Mouse (Mus musculus) thymus, postnatal 25 days (tissue): ENCODE results near the gene Clasp1.

Experiments used
- DNase-seq: peaks from one replicate; pipeline ENCODE4 v3.0.0; 2022

Gene Clasp1

DNA sequence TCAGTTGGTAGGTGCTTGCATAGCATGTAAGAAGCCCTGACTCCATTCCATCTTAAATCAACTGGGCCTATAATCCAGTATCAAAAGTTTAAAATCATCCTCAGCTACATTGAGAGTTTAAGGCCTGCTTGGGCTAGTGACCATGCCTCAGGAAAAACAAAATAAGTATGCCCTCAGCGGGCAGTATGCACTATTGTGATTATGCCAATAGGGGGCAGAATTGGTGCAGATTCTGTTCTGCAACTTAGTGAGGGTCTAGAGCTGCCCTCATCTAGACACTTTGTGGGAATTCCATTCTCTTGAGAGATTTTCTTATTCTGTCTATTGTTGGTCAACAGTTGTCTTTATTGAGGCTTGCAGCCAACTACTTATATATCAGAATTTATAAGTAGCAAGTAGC is 116.9 kb downstream of the Clasp1 start:
- DNase-seq: no peak

DNA sequence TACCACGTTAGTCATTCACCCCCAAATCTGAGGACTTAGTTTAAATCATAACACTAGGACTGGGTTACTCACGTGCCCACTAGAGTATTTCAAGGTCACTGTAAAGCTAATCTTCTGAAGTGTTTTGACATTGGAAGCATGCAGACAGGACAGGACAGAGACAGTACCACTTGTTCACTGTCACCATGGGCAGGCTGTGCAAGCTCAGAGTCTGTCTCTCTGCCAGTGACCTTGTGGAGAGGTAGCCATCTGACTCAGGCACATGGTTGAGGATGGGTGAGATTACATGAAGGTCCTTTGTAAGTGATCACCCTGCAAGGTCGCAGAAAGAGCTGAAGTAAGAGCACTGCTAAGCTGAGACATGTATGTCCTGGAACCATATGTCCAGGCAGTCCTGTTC is 122.1 kb downstream of the Clasp1 start:
- DNase-seq: no peak

DNA sequence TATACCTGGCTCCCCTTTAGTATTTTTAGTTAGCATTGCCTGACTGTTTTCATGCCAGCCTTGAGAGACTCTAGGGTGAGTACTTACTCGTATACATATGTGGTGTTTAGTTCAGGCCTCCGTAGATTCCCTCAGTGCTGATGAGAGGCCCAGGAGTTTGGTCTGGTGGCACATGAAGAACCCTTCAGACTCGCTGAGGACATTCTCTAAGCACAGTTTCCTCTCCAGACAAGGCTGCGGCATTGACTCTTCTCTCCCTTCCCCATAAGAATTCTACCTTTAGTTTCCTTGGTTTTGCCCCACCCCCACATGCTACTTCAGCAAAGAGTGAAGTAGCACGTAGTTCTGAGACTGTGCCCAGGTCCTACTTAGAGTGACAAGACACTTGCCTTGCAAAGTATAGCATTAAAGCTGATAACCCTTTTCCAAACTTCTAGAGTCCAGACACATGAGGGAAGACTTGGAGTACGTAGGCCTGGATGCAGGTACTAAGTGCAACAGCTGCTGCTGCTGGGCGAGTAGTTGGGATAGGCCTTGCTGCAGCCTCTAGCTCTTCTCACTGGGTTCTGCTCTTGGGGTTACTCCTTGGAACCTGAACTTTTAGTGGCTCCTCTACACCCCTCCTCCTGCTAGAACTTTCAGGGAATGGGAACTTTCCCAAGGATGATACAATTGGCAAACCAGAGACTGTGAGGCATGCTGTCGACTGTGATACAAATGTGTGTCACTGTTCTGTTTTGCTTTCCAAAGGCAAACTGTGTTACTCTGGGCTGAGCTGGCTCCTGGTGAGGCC is 123.1 kb downstream of the Clasp1 start:
- DNase-seq: no peak

- DNase-seq: no peak
Measured at GRCm38 (mm10) chr1:118516256-118516655, 127.4 kb downstream of the Clasp1 start.

DNA sequence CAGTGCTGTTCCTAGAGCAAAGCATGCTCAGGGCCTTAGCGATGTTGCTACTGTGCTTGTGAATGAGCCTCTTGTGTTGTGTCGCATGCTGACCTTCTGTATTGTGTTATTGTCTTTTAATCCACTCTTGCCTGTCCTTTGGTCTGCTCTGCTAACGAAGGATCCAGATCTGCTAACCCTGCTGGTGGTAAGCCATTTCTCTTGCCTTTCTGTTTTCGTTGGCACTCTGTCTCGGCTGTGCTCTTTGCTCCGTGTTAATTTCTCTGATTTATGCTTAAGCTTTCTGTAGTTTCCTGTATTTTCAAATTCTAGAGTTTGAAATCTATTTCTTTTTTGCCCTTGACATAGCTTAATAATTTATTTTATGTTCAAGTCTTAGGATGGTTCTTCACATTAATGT is 134.3 kb downstream of the Clasp1 start:
- DNase-seq: no peak

DNA sequence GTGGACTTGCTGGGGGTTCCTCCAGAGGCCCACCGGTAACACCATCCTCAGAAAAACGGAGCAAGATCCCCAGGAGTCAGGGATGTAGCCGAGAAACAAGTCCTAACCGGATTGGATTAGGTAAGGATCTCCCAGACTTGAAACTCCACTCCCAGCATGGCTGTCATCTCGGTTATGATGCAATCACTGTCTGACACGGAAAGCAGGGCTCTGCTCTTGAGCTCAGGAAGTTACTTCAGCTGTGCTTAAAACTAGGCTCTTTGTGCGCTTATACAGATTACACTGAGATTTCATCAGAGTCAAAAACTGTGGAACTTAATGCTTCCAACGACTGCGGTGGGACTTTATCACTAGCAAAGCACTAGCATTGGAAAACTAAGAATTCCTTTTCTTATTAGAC is 136.5 kb downstream of the Clasp1 start:
- DNase-seq: no peak

- no peak for DNase-seq
Measured at GRCm38 (mm10) chr1:118529213-118529612, 140.4 kb downstream of the Clasp1 start.

GRCm38 (mm10) chr1:118531259-118531658 is 142.4 kb downstream of the Clasp1 start:
- no peak for DNase-seq

DNA sequence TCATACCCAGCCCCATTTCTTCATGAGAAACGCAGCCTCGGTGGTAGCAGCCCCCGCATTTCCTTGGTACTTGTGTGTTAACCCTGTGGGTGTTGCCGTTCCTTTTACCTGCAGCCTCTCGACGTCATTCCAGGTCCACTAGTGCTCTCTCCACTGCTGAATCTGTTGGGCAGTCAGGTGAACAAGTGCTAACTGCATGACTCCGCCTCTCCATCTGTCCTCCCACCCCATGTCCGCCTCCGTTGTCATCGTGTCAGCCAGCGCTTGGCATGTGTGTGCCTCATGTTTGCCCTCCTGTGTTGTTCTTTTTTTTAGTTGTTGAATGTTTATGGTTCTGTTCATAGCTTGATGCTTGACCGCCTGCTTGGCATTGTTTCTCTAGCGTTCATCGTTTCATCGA is 147.2 kb downstream of the Clasp1 start:
- no peak for DNase-seq

GRCm38 (mm10) chr1:118539046-118539445 is 150.2 kb downstream of the Clasp1 start:
- no peak for DNase-seq

GRCm38 (mm10) chr1:118542880-118543279 is 154.0 kb downstream of the Clasp1 start:
- DNase-seq: no peak

- no peak for DNase-seq
Measured at GRCm38 (mm10) chr1:118548769-118549168, 159.9 kb downstream of the Clasp1 start.

DNA sequence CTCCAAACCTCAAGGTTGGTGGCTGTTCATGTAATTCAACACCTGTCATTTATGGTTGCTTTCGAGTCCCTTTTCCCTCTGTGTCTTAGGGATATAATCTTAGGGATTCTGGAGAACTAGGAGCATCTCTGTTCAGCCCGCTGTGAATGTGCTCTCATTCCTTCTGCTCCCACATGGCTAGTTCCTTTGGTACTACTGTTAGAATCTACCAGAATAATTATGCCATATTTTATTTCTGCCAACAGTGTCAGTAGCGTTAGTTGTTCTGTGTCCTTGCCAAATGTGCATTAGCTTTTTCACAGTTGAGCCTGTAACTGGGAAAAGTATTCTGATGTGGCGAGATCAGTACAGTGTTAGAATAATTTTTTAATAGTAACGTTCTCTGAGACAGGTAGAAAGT is 162.3 kb downstream of the Clasp1 start:
- DNase-seq: no peak

DNA sequence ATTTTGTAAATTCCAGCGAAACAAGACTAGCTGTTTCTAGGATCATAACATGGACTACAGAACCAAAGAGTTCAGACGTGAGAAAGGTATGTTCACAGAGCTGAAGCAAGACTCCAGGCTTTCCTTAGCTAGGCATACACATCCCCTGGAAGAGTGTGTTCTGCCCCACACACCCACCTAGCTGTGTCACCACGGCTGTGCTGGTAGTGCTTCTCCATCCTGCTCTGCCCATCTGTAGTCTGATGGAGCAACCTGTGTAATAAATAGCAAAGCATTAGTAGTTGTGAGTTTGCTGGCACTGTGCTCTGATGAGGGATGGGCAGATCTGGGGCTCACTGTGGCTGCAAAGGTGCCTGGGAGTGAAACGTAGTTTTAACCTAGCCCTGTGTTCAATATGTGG is 163.2 kb downstream of the Clasp1 start:
- no peak for DNase-seq

DNA sequence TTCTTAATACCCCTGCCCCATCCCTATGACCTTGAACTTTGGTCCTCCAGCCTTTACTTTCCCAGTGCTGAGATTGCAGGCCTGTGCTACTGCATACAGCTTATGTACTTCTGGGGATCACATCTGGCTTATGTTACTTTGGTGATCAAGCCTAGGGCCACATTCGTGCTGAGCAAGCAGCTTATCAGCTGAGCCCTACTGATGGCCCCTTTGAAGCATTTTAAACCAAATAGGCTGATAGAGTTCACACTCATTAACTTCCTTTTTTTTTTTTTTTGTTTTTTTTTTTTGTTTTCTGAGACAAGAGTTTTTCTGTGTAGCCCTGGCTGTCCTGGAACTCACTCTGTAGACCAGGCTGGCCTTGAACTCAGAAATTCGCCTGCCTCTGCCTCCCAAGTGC is 164.2 kb downstream of the Clasp1 start:
- DNase-seq: no peak

DNA sequence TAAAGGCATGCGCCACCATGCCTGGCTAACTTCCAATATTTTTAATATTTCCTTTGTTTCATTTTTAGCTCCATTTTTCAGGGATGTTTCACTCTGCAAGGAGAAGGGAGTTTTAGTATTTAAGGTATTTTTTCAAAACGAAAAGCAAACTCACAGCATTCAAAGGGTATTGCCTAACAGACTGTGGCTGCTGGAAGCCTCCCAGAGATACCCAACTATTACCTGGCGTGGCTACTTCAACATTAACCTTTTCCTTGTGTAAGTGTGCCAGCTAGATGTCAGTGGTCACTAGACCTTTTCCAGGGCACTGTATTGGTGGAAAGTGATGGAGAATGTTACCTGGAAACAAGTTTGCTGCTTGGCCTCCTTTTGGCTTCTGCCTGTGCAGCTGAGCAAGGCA is 164.6 kb downstream of the Clasp1 start:
- no peak for DNase-seq

- DNase-seq: no peak
Measured at GRCm38 (mm10) chr1:118554961-118555360, 166.1 kb downstream of the Clasp1 start.

GRCm38 (mm10) chr1:118559716-118560115 is 170.9 kb downstream of the Clasp1 start:
- DNase-seq: no peak

GRCm38 (mm10) chr1:118564561-118564960 is 175.7 kb downstream of the Clasp1 start:
- DNase-seq: no peak

- no peak for DNase-seq
Measured at GRCm38 (mm10) chr1:118567659-118568058, 178.8 kb downstream of the Clasp1 start.

GRCm38 (mm10) chr1:118580174-118580702 is 191.4 kb downstream of the Clasp1 start:
- no peak for DNase-seq

GRCm38 (mm10) chr1:118581179-118581578 is 192.3 kb downstream of the Clasp1 start:
- DNase-seq: no peak

DNA sequence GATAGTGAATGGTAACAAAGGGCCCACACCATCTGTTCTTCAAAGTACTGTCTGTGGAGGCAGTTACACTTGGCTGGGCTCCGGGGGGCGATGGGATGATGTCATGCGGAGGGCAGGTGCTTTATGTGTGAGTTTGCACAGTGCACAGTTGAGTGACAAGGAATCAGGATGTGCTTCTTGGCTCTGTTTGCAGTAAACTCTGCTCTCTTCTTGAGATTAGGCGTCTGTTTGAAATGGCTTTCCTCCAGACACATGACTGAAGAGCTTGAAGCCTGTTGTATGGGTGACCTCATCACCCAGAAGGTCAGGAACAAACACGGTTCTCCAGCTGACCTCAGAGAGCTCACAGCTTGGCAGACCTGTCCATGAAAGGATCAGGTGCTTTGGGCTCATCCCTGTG is 200.9 kb downstream of the Clasp1 start:
- DNase-seq: no peak

GRCm38 (mm10) chr1:118592933-118593332 is 204.1 kb downstream of the Clasp1 start:
- no peak for DNase-seq

DNA sequence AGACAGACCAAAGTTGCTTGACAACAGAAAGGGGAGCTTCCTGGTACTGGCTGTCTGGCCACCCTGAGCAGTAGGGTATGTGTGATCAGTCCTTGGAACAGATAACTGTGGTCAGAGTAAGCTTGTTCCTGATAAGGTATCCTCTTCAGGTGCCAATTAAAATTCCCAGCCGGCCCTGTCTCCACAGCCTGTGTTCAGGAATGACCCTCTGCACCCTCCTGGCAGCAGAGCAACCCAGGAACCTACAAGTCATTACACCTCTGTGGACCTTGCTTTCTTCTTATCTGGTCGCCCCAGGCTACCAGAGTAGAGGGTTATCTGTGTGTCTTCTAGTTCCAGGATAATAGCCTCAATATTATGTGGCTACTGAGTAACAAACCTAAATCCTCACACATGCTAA is 206.5 kb downstream of the Clasp1 start:
- no peak for DNase-seq
